Mouse (Mus musculus) CH12.LX (cell line): ENCODE data around the gene Sptlc3. TPM values are rescaled to one million over a fixed set of nuclear protein-coding genes. Genes with fewer than 3 reads are reported as not detected.

Experiments used
- DNase-seq: peaks from one replicate; pipeline ENCODE4 v3.0.0-alpha.2; 2013; ENCODE audit errors: extremely low read depth
- H3K27ac ChIP-seq: 2 replicates; pipeline ENCODE4 v1.5.1; 2012; ENCODE audit warnings: low read depth, mild to moderate bottlenecking, control low read depth, moderate library complexity; ENCODE audit not compliant: insufficient read depth
- H3K27me3 ChIP-seq: replicated peaks from 2 replicates; pipeline ENCODE3; 2012; ENCODE audit warnings: inconsistent platforms
- H3K36me3 ChIP-seq, 2 experiments: replicated peaks in 1 of 2; 2 replicates each; pipeline versions ENCODE3 to v1.6.1; 2012; ENCODE audit warnings: inconsistent platforms in 1 of 2, low read length in 1 of 2, mild to moderate bottlenecking in 1 of 2, mixed read lengths in 1 of 2, moderate library complexity in 1 of 2; ENCODE audit not compliant: control insufficient read depth in 1 of 2, insufficient read depth in 1 of 2
- H3K4me1 ChIP-seq, 2 experiments: 2 replicates each; pipeline ENCODE4 v1.6.1; 2012; ENCODE audit warnings: inconsistent platforms in 1 of 2, moderate library complexity in 1 of 2; ENCODE audit not compliant: insufficient read depth in 2 of 2, control insufficient read depth in 1 of 2
- H3K4me2 ChIP-seq: 2 replicates; pipeline ENCODE4 v1.6.1; 2012; ENCODE audit warnings: low read depth, mild to moderate bottlenecking, control low read depth; ENCODE audit not compliant: poor library complexity, insufficient read depth, severe bottlenecking
- H3K4me3 ChIP-seq, 3 experiments: fragments of 150-350 bp in 1 of 3; sonication (generic) in 1 of 3; replicated peaks in 1 of 3; 2 replicates each; pipeline versions ENCODE3 to v1.5.1; 2011 to 2012; ENCODE audit warnings: low read depth in 2 of 3, low read length in 2 of 3, mild to moderate bottlenecking in 2 of 3, moderate library complexity in 2 of 3, control low read depth in 1 of 3, improper control_type of control experiment in 1 of 3, inconsistent platforms in 1 of 3, mixed read lengths in 1 of 3; ENCODE audit not compliant: poor library complexity in 1 of 3
- H3K79me2 ChIP-seq: replicated peaks from 2 replicates; pipeline ENCODE4 v1.6.1; 2012; ENCODE audit warnings: mild to moderate bottlenecking, moderate library complexity; ENCODE audit not compliant: control insufficient read depth, poor library complexity, insufficient read depth, severe bottlenecking; ENCODE audit errors: extremely low read depth
- H3K9ac ChIP-seq: 2 replicates; pipeline ENCODE4 v1.6.1; 2012; ENCODE audit warnings: low read depth, mild to moderate bottlenecking, control low read depth, moderate library complexity; ENCODE audit not compliant: insufficient read depth
- H3K9me3 ChIP-seq: replicated peaks from 2 replicates; pipeline ENCODE3; 2012; ENCODE audit warnings: low read length, inconsistent platforms, mixed read lengths
- BHLHE40 ChIP-seq: IDR thresholded peaks from 2 replicates; pipeline ENCODE4 v1.6.1; 2011; ENCODE audit warnings: mild to moderate bottlenecking, low read depth, low read length, improper control_type of control experiment
- CHD1 ChIP-seq: IDR thresholded peaks from 2 replicates; pipeline ENCODE4 v1.6.1; 2012; ENCODE audit warnings: low read depth, low read length, improper control_type of control experiment, inconsistent platforms
- E2F4 ChIP-seq: IDR thresholded peaks from 2 replicates; pipeline ENCODE4 v1.6.1; 2011; ENCODE audit warnings: low read depth, low read length, improper control_type of control experiment; ENCODE audit not compliant: insufficient replicate concordance
- ELF1 ChIP-seq: IDR thresholded peaks from 2 replicates; pipeline ENCODE4 v1.6.1; 2014; ENCODE audit warnings: low read depth, mild to moderate bottlenecking, inconsistent platforms, low read length, improper control_type of control experiment
- EP300 ChIP-seq: IDR thresholded peaks from 2 replicates; pipeline ENCODE4 v1.6.1; 2011; ENCODE audit warnings: low read length, improper control_type of control experiment
- ETS1 ChIP-seq: conservative IDR thresholded peaks from 2 replicates; pipeline ENCODE4 v1.6.1; 2012; ENCODE audit warnings: low read depth, mild to moderate bottlenecking, inconsistent platforms, low read length, improper control_type of control experiment, moderate library complexity
- GABPA ChIP-seq: IDR thresholded peaks from 2 replicates; pipeline ENCODE4 v1.6.1; 2012; ENCODE audit warnings: low read depth, low read length, improper control_type of control experiment, inconsistent platforms; ENCODE audit not compliant: insufficient replicate concordance
- HCFC1 ChIP-seq: IDR thresholded peaks from 2 replicates; pipeline ENCODE4 v1.6.1; 2012; ENCODE audit warnings: low read depth, mild to moderate bottlenecking, inconsistent platforms, low read length, improper control_type of control experiment
- JUN ChIP-seq: IDR thresholded peaks from 2 replicates; pipeline ENCODE4 v1.6.1; 2011; ENCODE audit warnings: low read depth, mild to moderate bottlenecking, low read length, improper control_type of control experiment, moderate library complexity; ENCODE audit not compliant: insufficient read depth
- JUND ChIP-seq: conservative IDR thresholded peaks from 2 replicates; pipeline ENCODE4 v1.6.1; 2011; ENCODE audit warnings: low read depth, low read length, improper control_type of control experiment
- KAT2A ChIP-seq: IDR thresholded peaks from 2 replicates; pipeline ENCODE4 v1.6.1; 2012; ENCODE audit warnings: low read length, improper control_type of control experiment, inconsistent platforms; ENCODE audit not compliant: insufficient replicate concordance
- MAFK ChIP-seq: IDR thresholded peaks from 2 replicates; pipeline ENCODE4 v1.6.1; 2011; ENCODE audit warnings: low read length, improper control_type of control experiment; ENCODE audit not compliant: insufficient replicate concordance
- MAZ ChIP-seq: IDR thresholded peaks from 2 replicates; pipeline ENCODE4 v1.6.1; 2012; ENCODE audit warnings: low read depth, mild to moderate bottlenecking, inconsistent platforms, low read length, improper control_type of control experiment, moderate library complexity
- MEF2A ChIP-seq: IDR thresholded peaks from 2 replicates; pipeline ENCODE4 v1.6.1; 2014; ENCODE audit warnings: low read depth, mild to moderate bottlenecking, inconsistent platforms, low read length, improper control_type of control experiment, borderline replicate concordance
- MXI1 ChIP-seq: IDR thresholded peaks from 2 replicates; pipeline ENCODE4 v1.6.1; 2011; ENCODE audit warnings: mild to moderate bottlenecking, low read depth, low read length, improper control_type of control experiment
- MYC ChIP-seq: IDR thresholded peaks from 2 replicates; pipeline ENCODE4 v1.6.1; 2011; ENCODE audit warnings: low read depth, mild to moderate bottlenecking, improper control_type of control experiment, low read length
- PAX5 ChIP-seq: IDR thresholded peaks from 2 replicates; pipeline ENCODE4 v1.6.1; 2012; ENCODE audit warnings: low read length, inconsistent platforms, mixed read lengths
- POLR2AphosphoS2 ChIP-seq: IDR thresholded peaks from 2 replicates; pipeline ENCODE4 v1.6.1; 2011; ENCODE audit warnings: low read depth, low read length, improper control_type of control experiment
- SIN3A ChIP-seq: IDR thresholded peaks from 2 replicates; pipeline ENCODE4 v1.6.1; 2012; ENCODE audit warnings: low read length, improper control_type of control experiment, inconsistent platforms
- TCF12 ChIP-seq: IDR thresholded peaks from 2 replicates; pipeline ENCODE4 v1.6.1; 2014; ENCODE audit warnings: low read depth, mild to moderate bottlenecking, inconsistent platforms, low read length, improper control_type of control experiment
- UBTF ChIP-seq: IDR thresholded peaks from 2 replicates; pipeline ENCODE4 v1.6.1; 2012; ENCODE audit warnings: low read depth, mild to moderate bottlenecking, inconsistent platforms, low read length, improper control_type of control experiment, moderate library complexity
- USF1 ChIP-seq: IDR thresholded peaks from 2 replicates; pipeline ENCODE4 v1.6.1; 2014; ENCODE audit warnings: low read depth, mild to moderate bottlenecking, inconsistent platforms, low read length, improper control_type of control experiment
- ZC3H11A ChIP-seq: IDR thresholded peaks from 2 replicates; pipeline ENCODE4 v1.6.1; 2012; ENCODE audit warnings: low read depth, mild to moderate bottlenecking, inconsistent platforms, low read length, improper control_type of control experiment
- ZKSCAN1 ChIP-seq: IDR thresholded peaks from 2 replicates; pipeline ENCODE4 v1.6.1; 2012; ENCODE audit warnings: low read depth, inconsistent platforms, low read length, improper control_type of control experiment, borderline replicate concordance
- ZMIZ1 ChIP-seq: IDR thresholded peaks from 2 replicates; pipeline ENCODE4 v1.6.1; 2012; ENCODE audit warnings: low read depth, mild to moderate bottlenecking, inconsistent platforms, low read length, improper control_type of control experiment
- dilution Hi-C: fragments of 300-500 bp; cut with MboI; formaldehyde crosslinking; loops from 2 replicates; pipeline ENCODE4 v1.14.3; 2020; ENCODE audit warnings: low sequenced_read_pairs; ENCODE audit not compliant: extremely low pct_unique_long_range_greater_than_20kb, extremely low pct_ligation_motif_present
- in situ Hi-C: fragments of 300-500 bp; cut with MboI; formaldehyde crosslinking; loops from 3 replicates; pipeline ENCODE4 v1.14.3; 2019; ENCODE audit warnings: low sequenced_read_pairs, low pct_ligation_motif_present, low pct_unique_long_range_greater_than_20kb, mixed read lengths
- polyA plus RNA-seq: library from polyadenylated mRNA; unstranded; fragments of >175 nt; gene quantifications from 2 replicates; pipeline ENCODE4 v1.2.1, GENCODE M21; 2012; ENCODE audit warnings: low read depth; ENCODE audit not compliant: insufficient read length
- total RNA-seq, 2 experiments: library from RNA; depleted of rRNA; stranded (reverse); fragments of 300-350 nt in 1 of 2; fragments of >200 nt in 1 of 2; gene quantifications; 2 replicates each; pipeline ENCODE4 v1.2.3; 2012 to 2014

Gene Sptlc3
- total and polyA plus RNA-seq, 3 experiments: not detected

DNA sequence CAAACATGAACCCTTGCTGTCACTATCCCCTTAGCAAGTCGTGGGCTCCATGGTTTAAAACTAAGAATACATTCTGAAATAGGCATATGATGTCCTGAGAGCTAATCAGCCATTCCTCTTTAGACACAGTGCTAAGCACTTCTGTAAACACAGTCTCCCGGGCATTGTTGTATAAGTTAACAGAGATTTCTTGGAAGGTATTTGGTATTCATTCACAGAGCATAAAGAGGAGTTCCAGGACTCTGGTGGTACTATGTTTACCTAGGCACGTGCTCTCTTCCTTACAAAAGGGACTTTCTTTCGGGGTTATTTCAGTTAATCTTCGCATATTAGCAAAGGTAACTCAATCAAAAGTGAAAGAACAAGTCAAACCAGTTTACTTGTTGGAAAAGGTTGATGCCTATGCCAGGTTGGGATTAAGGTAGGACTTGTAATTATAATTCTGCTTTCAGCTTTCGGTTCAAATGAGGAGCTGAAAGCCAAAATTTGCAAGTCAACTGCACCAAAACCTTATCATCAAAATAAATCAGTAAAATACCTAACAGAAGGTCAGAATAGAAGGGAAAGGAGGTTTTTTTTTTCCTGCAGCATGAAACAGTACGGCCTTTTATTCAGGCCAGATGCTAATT lies 148.2 kb downstream of the Sptlc3 start:
- Histone ChIP-seq H3K9me3 (no peaks in the 10 kb centered on the region), H3K9ac (no peak overlapping the region), H3K4me1 (no peaks in the 10 kb centered on the region), H3K4me3 (no peak overlapping the region), H3K27me3 (no peaks in the 10 kb centered on the region), H3K36me3 (no peaks in the 10 kb centered on the region), H3K4me2 (no peak overlapping the region), H3K79me2 (no peaks in the 10 kb centered on the region), H3K27ac (no peak overlapping the region)
- 0 out of 2 replicates have a peak, but pooled peaks have one; percentile 19 for TF ChIP-seq BHLHE40
- TF ChIP-seq ZMIZ1: no peak
- dilution Hi-C loops (no loop called here), in situ Hi-C loops (no loop called here)
- no peak for DNase-seq

DNA sequence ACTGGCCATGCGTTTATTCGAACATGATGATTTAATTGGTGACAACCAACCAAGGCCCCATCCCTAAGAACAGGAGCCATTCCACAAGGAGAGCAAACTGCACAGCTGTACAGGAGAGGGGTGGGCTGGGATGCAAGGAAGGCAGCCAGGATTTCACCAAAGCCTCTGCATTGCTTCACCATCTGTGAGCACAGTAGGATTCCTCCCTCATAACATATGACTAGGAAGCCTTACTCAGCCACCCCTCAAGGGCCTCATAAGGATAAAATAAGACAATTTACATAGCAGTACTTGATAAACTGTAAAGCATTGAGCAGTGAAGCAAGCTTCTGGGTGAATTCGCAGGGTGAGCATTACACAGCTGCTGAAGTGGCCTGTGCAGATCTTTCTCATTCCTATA lies 155.8 kb downstream of the Sptlc3 start:
- Histone ChIP-seq H3K27ac (no peak overlapping the region), H3K27me3 (no peaks in the 10 kb centered on the region), H3K4me2 (no peak overlapping the region)
- TF ChIP-seq KAT2A (no peak), TCF12 (no peak), EP300 (no peak), MAFK (no peak), E2F4 (no peak), ZMIZ1 (no peak)
- TF ChIP-seq, all 38 proteins: peak for 0
- dilution Hi-C loops (no loop called here), in situ Hi-C loops (no loop called here)
- Histone ChIP-seq H3K9me3 (no peaks in the 10 kb centered on the region), H3K9ac (no peak overlapping the region), H3K4me3 (no peak overlapping the region), H3K4me1 (no peaks in the 10 kb centered on the region), H3K79me2 (no peaks in the 10 kb centered on the region), H3K36me3 (no peaks in the 10 kb centered on the region)
- DNase-seq: no peak

DNA sequence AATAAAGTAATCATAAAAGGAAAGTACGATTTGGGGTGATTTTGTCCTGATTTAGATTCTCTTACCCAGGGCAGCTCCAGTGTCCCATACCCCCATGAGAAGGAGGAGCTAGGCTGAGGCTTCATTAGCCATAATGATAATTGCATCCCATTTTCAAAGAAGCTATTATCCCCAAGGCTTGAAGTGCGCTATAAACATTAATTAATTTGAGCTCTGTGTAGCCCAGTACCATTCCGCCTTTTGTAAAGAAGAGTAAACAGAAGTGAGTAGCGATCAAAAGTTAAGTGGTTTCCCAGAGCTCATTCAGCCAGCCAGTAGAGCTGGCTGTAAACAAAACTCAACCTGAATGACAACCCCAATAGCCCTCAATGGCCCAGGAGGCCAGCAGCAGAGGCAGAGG lies 163.0 kb downstream of the Sptlc3 start:
- no peak overlapping the region for H3K4me3 ChIP-seq
- dilution Hi-C loops (no loop called here), in situ Hi-C loops (no loop called here)
- TF ChIP-seq MAFK (no peak), POLR2AphosphoS2 (no peak), ZC3H11A (no peak), JUND (no peak), MXI1 (no peak), UBTF (no peak), ZKSCAN1 (no peak), JUN (no peak), GABPA (no peak), MEF2A (no peak), MYC (no peak), MAZ (no peak), SIN3A (no peak), CHD1 (no peak), HCFC1 (no peak), USF1 (no peak), ETS1 (no peak), E2F4 (no peak), PAX5 (no peak), ELF1 (no peak)
- H3K4me2 ChIP-seq: peak overlapping the region; percentile 88; the same call in 1 of the 2 replicates
- H3K36me3 ChIP-seq: no peaks in the 10 kb centered on the region
- H3K27ac ChIP-seq: no peak overlapping the region
- H3K79me2 ChIP-seq: no peaks in the 10 kb centered on the region
- no peaks in the 10 kb centered on the region for H3K9me3 ChIP-seq
- H3K27me3 ChIP-seq: no peaks in the 10 kb centered on the region
- DNase-seq: no peak
- no peak overlapping the region for H3K9ac ChIP-seq
- H3K4me1 ChIP-seq: no peaks in the 10 kb centered on the region
